Mouse (Mus musculus): Measurements from ENCODE around the gene Sgsh.

DNA sequence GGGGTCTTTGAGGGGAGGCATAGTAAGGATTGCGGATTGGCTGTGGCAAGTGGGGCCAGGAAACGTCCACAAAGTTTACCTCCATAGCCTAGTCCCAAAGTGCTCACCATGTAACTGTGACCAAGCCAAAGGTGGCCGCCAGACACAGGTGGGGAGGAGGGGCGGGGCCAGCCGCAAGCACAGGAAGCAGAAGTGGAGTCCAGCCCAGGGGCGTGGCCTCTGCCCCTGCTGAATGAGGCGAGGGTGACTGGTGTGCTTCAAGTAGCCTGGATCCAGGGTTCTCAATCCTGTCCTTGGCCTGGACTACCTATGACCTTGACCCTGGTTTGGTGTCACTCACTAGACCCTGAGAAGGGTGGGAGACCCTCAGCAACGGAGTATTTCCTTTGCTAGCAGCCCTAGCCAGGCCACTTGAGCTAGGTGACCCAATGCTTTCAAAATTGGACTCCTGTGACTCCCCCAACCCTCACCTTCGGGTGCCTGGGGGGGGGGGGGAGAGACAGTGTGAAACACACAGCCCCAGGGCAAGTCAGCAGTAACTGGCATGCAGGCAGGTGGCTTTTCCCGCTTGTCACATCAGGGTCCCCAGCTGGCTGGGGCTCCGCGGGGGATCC, 36.8 kb upstream of the Sgsh start:
- TF ChIP-seq CTCF (IDR thresholded peaks at IDR 0.05; ENCODE audit: borderline replicate concordance, insufficient read depth, low read length) (no peak), POLR2A (IDR thresholded peaks at IDR 0.05; ENCODE audit: low read depth, low read length) (peak; percentile 56; the same call in 1 of the 2 replicates)
